Mouse (Mus musculus) mesoderm, embryonic 11.5 days (tissue): ENCODE measurements around the gene Sncg.
"Not testable (repeated sequence)": the region's sequence is repeated elsewhere in the genome, so short reads cannot be mapped to it uniquely, and the experiment has no call there.

Experiments
- DNase-seq: peaks from one replicate; pipeline ENCODE4 v3.0.0-alpha.2; 2012; ENCODE audit warnings: low read depth, low spot score

The Sncg gene

GRCm38 (mm10) chr14:34370921-34371320 lies 3.7 kb downstream of the Sncg start:
- no peak for DNase-seq

GRCm38 (mm10) chr14:34370203-34370602 lies 4.4 kb downstream of the Sncg start:
- no peak for DNase-seq

DNA sequence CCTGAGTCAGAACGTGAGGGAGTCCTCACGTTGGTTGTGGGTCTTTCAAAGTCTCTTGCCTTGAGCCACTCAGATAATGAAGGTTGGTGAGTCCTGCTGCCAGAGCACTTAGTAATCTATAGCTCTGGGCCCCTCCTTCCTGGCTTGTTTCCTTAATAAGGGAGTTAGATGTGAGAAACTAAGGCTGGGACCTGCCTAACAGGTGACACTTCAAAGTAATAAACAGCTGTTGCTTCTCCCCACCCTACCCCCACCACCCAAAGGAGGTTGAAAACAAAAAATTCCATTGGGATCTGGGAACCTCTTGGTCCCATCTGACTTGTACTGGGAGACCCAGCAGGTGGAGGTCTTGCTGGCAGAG lies 9.5 kb downstream of the Sncg start:
- DNase-seq, result no peak

DNA sequence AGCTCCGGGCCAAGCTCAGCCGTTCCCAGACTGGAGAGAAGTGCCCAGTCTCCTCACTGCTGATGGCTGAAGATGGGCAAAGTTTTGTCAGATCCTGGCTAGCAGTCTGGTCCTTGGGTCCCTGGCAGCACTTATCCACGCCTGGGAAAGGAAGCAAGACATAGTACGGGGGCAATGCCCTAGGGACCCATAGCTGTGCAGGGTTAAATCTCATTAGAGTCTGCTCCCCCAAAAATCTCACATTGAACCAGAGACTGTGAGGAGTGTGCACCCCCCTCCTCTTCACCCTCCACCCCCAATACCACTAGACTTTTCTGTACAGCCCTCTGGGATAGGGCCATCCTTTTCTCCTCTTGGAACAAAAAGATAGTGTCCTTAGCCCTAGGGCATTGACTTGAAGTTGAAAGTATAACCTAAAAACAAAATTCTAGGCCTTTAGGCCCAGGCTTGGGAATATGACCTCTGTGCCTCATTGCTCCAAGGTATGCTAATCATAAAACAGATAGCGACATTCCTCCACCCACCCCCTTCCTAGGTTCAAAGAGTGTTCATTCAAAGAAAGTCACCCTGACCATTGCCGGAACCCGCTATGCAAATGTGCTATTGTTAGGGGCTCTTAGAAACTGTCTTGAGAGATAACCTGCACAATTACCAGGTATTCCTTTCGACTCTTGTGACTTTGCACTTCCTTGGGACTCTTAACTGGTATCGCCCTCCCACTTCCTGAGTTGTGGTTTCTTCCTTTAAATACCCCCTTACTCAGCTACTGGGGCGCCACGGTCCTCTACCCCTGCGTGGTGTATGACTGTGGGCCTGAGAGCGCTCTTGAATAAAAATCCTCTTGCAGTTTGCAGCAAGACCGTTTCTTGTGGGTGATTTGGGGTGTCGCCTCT lies 10.1 kb downstream of the Sncg start:
- not testable (repeated sequence) for DNase-seq

- DNase-seq, result peak; percentile 66
These were observed 10.9 kb downstream of the Sncg start for GRCm38 (mm10) chr14:34363490-34364253.

DNA sequence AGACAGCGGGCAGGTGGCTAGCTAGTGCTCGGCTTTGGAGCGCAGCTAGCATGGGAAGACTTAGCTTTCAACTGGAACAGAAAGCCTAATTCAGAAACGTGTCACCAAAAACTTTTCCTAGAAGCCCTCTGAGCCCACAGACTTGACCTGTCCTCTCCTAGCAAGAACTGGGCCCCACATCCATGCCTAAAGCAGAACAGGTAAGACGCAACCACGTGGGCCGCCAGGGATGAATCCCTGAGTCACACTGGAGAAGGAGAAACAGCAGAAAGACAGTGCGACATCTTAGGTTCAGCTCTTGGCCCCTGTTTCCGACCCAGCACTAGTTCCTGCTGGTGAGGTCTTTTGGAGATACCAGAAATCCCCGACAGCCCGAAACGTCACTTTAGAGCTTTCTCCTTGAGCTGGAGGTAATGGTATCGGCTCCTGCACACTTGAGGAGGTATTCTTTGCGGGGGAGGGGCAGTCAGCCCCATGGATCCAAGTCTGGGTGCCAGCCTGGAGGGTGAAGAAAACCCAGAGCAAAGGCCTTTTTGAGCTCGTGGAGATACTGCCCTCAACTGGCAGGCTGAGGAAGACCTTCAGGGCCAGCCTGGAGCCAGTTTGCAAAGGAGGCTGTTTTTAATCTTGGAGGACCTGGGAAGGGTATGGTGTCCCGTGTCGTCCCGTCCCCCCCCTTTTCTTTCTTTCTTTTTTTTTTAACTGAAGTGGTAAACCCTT lies 11.7 kb downstream of the Sncg start:
- peak; percentile 52 for DNase-seq

- no peak for DNase-seq
These were observed 12.5 kb downstream of the Sncg start for GRCm38 (mm10) chr14:34362135-34362534.

GRCm38 (mm10) chr14:34360251-34360650 lies 14.3 kb downstream of the Sncg start:
- DNase-seq, result no peak

- no peak for DNase-seq
These were observed 14.8 kb downstream of the Sncg start for GRCm38 (mm10) chr14:34359676-34360244.

DNA sequence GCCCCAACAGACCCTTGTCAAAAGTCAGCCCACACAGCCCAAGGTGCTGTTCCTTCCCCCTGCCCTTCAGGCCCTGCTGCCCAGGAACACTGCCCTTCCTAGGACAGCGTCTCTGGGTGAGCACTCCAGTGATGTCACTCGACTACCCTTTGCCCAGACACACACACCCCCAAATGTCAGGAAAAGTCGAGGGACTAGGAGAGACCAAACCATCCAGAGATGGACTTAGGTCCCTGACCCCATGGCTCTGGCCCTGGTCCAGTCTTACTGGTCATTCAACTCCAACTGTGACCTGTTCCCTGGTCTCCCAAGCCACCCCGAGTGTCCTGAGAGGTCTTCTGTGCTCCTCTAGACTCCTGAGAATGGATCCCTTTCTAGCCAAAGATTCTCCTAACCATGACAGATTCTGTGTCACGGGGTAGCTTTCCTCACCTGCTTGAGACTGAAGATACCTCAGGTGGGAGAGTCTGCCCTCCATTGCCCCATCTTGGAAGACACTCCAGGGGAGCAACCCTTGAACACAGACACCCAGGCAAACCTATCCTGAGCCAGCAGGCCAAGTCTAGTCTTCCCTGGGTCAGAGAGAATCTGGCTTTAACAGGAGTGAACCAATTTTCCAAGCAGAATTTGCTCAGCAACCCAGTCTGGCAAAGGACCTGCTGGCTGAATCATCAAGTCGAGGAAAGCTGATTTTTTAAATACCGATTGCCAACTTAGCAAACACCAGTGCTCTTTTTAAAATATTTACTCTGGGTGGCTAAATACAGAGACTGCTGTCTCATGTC lies 16.7 kb downstream of the Sncg start:
- DNase-seq, result no peak

DNA sequence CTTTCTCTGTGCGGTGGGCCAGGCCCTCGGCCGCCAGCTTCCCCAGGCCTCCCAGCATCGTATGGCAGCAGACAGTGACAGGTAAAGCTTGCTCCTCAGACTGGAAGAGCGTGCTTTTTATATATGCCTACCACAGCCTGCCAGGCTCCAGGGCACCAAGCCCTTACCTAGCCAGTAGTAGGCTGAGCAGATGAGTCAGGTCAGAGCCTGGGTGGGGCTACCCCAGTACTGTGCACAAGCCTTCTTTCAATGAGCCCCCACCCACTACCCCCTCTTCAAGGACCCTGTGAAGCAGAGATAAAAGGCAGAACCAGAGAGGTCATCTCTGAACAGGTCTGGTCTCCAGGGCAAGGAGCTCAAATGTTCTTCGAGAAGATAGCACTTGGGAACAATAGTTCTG lies 19.3 kb downstream of the Sncg start, which contains the start of gene Fam25c:
Gene Fam25c (minus strand): TSS at position 133 of the 400 bp plus-strand sequence.
- no peak for DNase-seq

- DNase-seq, result no peak
These were observed 20.1 kb downstream of the Sncg start for GRCm38 (mm10) chr14:34354456-34354855.

DNA sequence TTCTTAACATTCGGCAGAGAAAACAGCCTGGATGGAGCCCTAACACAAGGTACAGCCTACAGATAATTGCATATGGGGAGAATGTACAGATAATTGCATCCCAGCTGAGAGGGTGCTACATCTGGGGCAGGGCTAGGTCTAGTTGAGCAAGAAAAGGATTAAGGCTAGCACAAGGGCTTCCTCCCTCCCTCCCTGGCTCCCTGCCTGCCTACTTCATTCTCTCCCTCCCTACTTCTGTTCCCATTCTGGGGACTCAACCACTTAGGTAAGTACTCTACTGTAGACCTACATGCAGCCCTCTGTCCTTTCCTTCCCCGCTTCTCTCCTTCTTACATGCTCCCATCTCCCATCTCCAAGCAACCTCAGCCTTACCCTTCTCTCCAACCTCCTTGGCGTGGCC lies 21.3 kb downstream of the Sncg start:
- no peak for DNase-seq

GRCm38 (mm10) chr14:34352523-34352922 lies 22.1 kb downstream of the Sncg start:
- DNase-seq, result no peak

- DNase-seq, result no peak
These were observed 22.9 kb downstream of the Sncg start for GRCm38 (mm10) chr14:34351660-34352059.

- no peak for DNase-seq
These were observed 25.6 kb downstream of the Sncg start for GRCm38 (mm10) chr14:34349007-34349406.

GRCm38 (mm10) chr14:34348301-34348700 lies 26.3 kb downstream of the Sncg start:
- DNase-seq, result no peak

DNA sequence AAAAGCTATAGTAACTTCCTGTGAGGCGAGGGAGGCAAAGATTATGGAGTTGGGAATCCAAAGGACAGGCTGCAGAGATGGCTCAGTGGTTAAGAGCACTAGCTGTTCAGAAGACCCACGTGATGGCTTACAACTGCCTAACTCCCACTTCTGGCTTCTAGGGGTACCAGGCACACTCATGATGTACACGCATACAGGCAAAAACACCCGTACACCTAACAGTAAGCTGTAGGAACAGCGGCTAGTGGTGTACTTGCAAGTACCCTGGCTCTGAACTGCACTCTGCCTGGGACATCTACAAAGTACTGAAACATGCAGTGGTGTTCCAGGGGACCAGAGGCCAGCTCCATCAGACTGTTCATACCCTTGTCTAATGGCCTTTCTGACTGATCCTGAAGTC lies 27.5 kb downstream of the Sncg start:
- no peak for DNase-seq

DNA sequence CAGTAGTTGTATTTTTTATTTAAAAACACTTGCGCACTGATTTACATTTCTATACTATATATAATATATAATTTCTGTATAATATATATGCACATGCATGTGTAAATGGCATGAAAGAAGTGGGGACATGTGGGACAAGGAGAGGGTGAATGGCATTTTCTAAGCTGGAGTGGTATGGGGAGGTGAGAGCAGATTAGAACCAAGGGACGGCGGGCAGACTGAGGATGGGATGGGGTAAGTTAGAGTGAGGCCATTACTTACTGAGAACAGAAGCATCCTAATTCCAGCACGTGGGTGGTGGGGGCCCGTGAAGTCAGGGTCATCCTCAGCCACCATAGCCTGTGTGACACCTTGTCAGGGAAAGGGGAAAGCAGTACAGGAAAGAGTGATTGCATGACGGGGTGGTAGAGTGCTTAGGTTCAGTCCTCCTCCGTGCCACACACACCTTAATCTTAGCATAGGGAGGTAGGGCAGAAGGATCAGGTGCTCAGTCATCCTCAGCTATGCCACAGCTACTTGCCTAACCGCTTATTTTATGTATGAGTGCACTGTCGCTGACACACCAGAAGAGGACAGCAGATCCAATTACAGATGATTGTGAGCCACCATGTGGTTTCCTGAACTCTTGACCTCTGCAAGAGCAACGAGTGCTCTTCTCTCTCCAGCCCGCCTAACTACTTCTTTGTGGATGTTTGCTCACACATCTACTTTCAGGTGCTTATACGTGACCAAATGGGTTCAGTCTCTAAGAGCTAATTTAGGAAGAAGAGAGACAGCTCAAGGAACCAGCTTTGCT lies 28.6 kb downstream of the Sncg start:
- DNase-seq, result no peak

DNA sequence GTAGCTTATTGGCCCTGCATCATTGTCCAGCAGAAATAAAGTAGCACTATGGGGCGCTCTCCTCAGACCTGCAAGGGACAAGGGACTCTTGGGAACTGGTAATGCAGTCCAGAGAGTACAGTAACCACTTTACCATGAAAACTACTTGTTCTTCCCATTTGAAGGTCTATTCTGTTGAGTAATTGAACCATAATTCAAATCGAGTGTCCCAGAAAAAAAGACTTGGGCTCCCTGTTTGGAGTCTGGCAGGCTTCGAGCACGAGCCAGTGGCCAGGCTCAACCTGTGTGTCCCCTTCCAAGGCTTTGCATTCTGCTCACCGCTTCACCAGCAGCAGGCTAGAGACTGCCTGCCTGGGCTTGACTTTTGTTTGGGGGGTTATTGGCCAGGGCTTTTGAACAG lies 30.2 kb downstream of the Sncg start:
- no peak for DNase-seq
